Mouse (Mus musculus): ENCODE results near the gene Krt4. TPM values are rescaled to one million over a fixed set of nuclear protein-coding genes. Genes with fewer than 3 reads are reported as not detected.

Krt4 gene
- polyA plus RNA-seq (2012; rRNA removed): 1.1 TPM in 2 replicates

DNA sequence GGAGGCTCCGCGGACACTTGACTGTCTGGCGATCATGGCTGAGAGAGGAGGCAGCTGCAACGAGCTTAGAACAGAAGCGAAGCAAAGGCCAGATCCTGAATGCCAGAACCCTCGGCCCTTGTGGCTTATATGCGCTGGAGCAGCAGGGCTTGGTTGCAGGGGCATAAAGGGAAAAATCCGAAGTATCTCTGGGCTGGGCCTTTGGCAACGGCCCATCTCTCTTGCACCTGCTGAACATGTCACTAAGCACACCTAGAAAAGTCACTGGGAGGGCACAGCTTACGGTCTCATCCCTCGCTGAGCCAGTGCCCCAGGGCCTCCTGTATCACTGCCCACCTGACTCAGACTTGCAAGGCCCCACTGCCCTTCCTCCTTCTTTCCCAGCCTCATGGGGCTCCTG is at the start of gene Krt4:
TSS of gene Krt4 (minus strand) at position 101 of the 400 bp plus-strand sequence.
- Histone ChIP-seq H3K27me3 (ENCODE audit: control insufficient read depth, insufficient read depth, low read length) (peaks cover under 1% of the 10 kb centered on the region; the same call in 1 of the 2 replicates), H3K4me3 (ENCODE audit: control insufficient read depth, insufficient read depth, low read length) (no peak within 1 kb of the TSS), H3K4me1 (replicated peaks; ENCODE audit: control insufficient read depth, insufficient read depth, low read length) (no peaks in the 10 kb centered on the region), H3K36me3 (ENCODE audit: control insufficient read depth, insufficient read depth, low read length) (no peaks in the 10 kb centered on the region), H3K27ac (ENCODE audit: control insufficient read depth, insufficient read depth, low read length) (no peak within 1 kb of the TSS)
- WGBS: 86% methylated on average over 11 of the region's 11 CpGs
- no peak for DNase-seq
- TF ChIP-seq CTCF (IDR thresholded peaks at IDR 0.05; ENCODE audit: borderline replicate concordance, control insufficient read depth, extremely low read depth, insufficient read depth, low read length, poor library complexity): no peak
- TF ChIP-seq POLR2A (IDR thresholded peaks at IDR 0.05; ENCODE audit: control insufficient read depth, extremely low read depth, insufficient read depth, low read length, poor library complexity): no peak

DNA sequence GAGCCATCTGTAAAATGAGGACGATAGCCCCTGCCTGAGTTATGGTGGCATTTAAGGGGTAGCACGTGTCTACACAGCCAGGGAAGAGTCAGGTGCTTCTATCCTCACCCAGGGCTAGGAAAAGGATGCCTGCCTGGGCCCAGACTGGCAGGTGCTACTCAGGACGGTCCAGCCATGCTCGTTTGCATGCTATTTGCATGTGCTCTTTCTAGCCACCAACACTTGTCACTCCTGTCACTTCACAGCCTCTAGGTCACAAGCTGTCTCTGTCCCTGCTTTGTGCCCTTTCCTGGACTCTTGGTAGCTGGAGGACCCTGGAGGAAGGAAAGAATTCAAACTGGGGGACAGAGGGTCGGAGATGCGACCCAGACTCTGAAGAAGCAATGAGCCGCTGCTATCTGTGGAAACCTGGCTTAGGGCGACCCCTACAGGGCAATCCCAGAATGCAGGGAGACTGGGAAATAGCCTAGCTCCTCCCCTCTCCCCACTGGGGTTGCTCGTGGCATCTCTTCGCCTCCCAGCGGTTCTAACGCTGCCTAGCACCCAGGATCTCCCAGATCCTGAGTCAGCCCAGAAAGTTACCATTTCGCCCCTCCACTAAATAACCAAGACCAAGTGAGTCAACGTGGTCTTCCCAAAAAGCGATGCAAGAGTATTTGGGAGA is 49.0 kb upstream of the Krt4 start:
- peak; percentile 83 for DNase-seq
- no peaks in the 10 kb centered on the region for H3K36me3 ChIP-seq (ENCODE audit: control insufficient read depth, insufficient read depth, low read length)
- peaks cover 9% of the 10 kb centered on the region; the same call in 1 of the 2 replicates for H3K4me1 ChIP-seq (replicated peaks; ENCODE audit: control insufficient read depth, insufficient read depth, low read length)
- no peaks in the 10 kb centered on the region; the same call in 1 of the 2 replicates for H3K27me3 ChIP-seq (ENCODE audit: control insufficient read depth, insufficient read depth, low read length)
- 18% methylated on average over 15 of the region's 15 CpGs for WGBS
- TF ChIP-seq CTCF (IDR thresholded peaks at IDR 0.05; ENCODE audit: borderline replicate concordance, control insufficient read depth, extremely low read depth, insufficient read depth, low read length, poor library complexity) (peak; percentile 78; the same call in 1 of the 2 replicates), POLR2A (IDR thresholded peaks at IDR 0.05; ENCODE audit: control insufficient read depth, extremely low read depth, insufficient read depth, low read length, poor library complexity) (no peak)
- no peak overlapping the region for H3K27ac ChIP-seq (ENCODE audit: control insufficient read depth, insufficient read depth, low read length)
- H3K4me3 ChIP-seq (ENCODE audit: control insufficient read depth, insufficient read depth, low read length): no peak overlapping the region

GRCm38 (mm10) chr15:101970536-101970935 is 46.0 kb upstream of the Krt4 start:
- WGBS: 36% methylated on average over 4 of the region's 6 CpGs
- Histone ChIP-seq H3K27me3 (ENCODE audit: control insufficient read depth, insufficient read depth, low read length) (no peaks in the 10 kb centered on the region), H3K36me3 (ENCODE audit: control insufficient read depth, insufficient read depth, low read length) (no peaks in the 10 kb centered on the region), H3K4me3 (ENCODE audit: control insufficient read depth, insufficient read depth, low read length) (no peak overlapping the region), H3K4me1 (replicated peaks; ENCODE audit: control insufficient read depth, insufficient read depth, low read length) (no peaks in the 10 kb centered on the region), H3K27ac (ENCODE audit: control insufficient read depth, insufficient read depth, low read length) (no peak overlapping the region)
- no peak for DNase-seq
- TF ChIP-seq POLR2A (IDR thresholded peaks at IDR 0.05; ENCODE audit: control insufficient read depth, extremely low read depth, insufficient read depth, low read length, poor library complexity): no peak
- no peak for TF ChIP-seq CTCF (IDR thresholded peaks at IDR 0.05; ENCODE audit: borderline replicate concordance, control insufficient read depth, extremely low read depth, insufficient read depth, low read length, poor library complexity)

- TF ChIP-seq CTCF (IDR thresholded peaks at IDR 0.05; ENCODE audit: borderline replicate concordance, control insufficient read depth, extremely low read depth, insufficient read depth, low read length, poor library complexity) (no peak), POLR2A (IDR thresholded peaks at IDR 0.05; ENCODE audit: control insufficient read depth, extremely low read depth, insufficient read depth, low read length, poor library complexity) (no peak)
- no peak overlapping the region for H3K27ac ChIP-seq (ENCODE audit: control insufficient read depth, insufficient read depth, low read length)
- no peaks in the 10 kb centered on the region for H3K36me3 ChIP-seq (ENCODE audit: control insufficient read depth, insufficient read depth, low read length)
- no peak overlapping the region for H3K4me3 ChIP-seq (ENCODE audit: control insufficient read depth, insufficient read depth, low read length)
- no peak for DNase-seq
- 93% methylated on average over 8 of the region's 8 CpGs for WGBS
- no peaks in the 10 kb centered on the region for H3K4me1 ChIP-seq (replicated peaks; ENCODE audit: control insufficient read depth, insufficient read depth, low read length)
- no peaks in the 10 kb centered on the region for H3K27me3 ChIP-seq (ENCODE audit: control insufficient read depth, insufficient read depth, low read length)
Observed at GRCm38 (mm10) chr15:101966808-101967207, 42.3 kb upstream of the Krt4 start.

DNA sequence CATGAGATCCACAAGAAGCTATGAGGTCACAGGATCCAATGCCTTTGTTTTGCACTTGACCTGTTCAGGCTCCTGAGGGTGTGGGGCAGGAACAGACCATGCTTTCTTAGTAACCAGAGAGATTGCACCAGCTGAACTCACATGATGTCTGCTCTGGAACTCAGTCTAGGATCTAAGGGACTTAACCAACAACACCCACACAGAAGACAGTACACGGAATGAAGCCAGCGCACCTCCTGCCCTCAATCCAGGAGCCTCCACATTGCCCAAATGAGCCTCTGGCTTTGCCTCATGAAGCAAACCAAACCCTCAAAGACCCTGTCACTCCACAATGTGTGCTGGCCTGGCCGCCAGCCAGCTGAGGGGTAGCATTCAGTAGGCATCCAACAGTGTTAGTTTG is 34.4 kb upstream of the Krt4 start:
- TF ChIP-seq CTCF (IDR thresholded peaks at IDR 0.05; ENCODE audit: borderline replicate concordance, control insufficient read depth, extremely low read depth, insufficient read depth, low read length, poor library complexity) (no peak), POLR2A (IDR thresholded peaks at IDR 0.05; ENCODE audit: control insufficient read depth, extremely low read depth, insufficient read depth, low read length, poor library complexity) (no peak)
- Histone ChIP-seq H3K27ac (ENCODE audit: control insufficient read depth, insufficient read depth, low read length) (no peak overlapping the region), H3K27me3 (ENCODE audit: control insufficient read depth, insufficient read depth, low read length) (no peaks in the 10 kb centered on the region), H3K4me3 (ENCODE audit: control insufficient read depth, insufficient read depth, low read length) (no peak overlapping the region), H3K4me1 (replicated peaks; ENCODE audit: control insufficient read depth, insufficient read depth, low read length) (no peaks in the 10 kb centered on the region), H3K36me3 (ENCODE audit: control insufficient read depth, insufficient read depth, low read length) (no peaks in the 10 kb centered on the region)
- DNase-seq: no peak
- 87% methylated on average over 3 of the region's 3 CpGs for WGBS

- 89% methylated on average over 9 of the region's 9 CpGs for WGBS
- H3K27me3 ChIP-seq (ENCODE audit: control insufficient read depth, insufficient read depth, low read length): no peaks in the 10 kb centered on the region
- no peak for DNase-seq
- H3K4me3 ChIP-seq (ENCODE audit: control insufficient read depth, insufficient read depth, low read length): no peak within 1 kb of the TSS
- no peak within 1 kb of the TSS for H3K27ac ChIP-seq (ENCODE audit: control insufficient read depth, insufficient read depth, low read length)
- TF ChIP-seq CTCF (IDR thresholded peaks at IDR 0.05; ENCODE audit: borderline replicate concordance, control insufficient read depth, extremely low read depth, insufficient read depth, low read length, poor library complexity): no peak
- TF ChIP-seq POLR2A (IDR thresholded peaks at IDR 0.05; ENCODE audit: control insufficient read depth, extremely low read depth, insufficient read depth, low read length, poor library complexity): no peak
- H3K36me3 ChIP-seq (ENCODE audit: control insufficient read depth, insufficient read depth, low read length): no peaks in the 10 kb centered on the region
- no peaks in the 10 kb centered on the region for H3K4me1 ChIP-seq (replicated peaks; ENCODE audit: control insufficient read depth, insufficient read depth, low read length)
Observed at GRCm38 (mm10) chr15:101954187-101954586, 29.7 kb upstream of the Krt4 start, which contains the start of gene Krt78. TSS of gene Krt78 (minus strand) at chr15:101954287.
